Comparison of ENCODE assay signal across 18 mouse cellular contexts in genomic region chr16:10330586-10331495, GRCm38 (mm10). TPM values are rescaled to one million over a fixed set of nuclear protein-coding genes. Genes with fewer than 3 reads are reported as not detected.
DNase-seq lines count a peak whose midpoint lies in the region; ATAC-seq and TF ChIP-seq lines count a peak whose summit lies in the region.
"Had no signal": no experiment of that assay in that cellular context is flagged by ENCODE, and none has a peak within 500 bp of the region (broad histone marks: within the 10 kb centered on the region; RNA-seq: fewer than 3 reads in every experiment).

No protein-coding gene starts in this region.

- H3K27ac ChIP-seq in kidney, embryonic 15.5 days: no peak overlapping the region
- H3K27ac ChIP-seq in kidney, adult 2 months (ENCODE audit: insufficient read depth, low read depth, low read length): no peak overlapping the region
- H3K27ac ChIP-seq in stomach, embryonic 15.5 days: peak overlapping the region; percentile 59; the same call in 1 of the 2 replicates
- H3K27ac ChIP-seq: left cerebral cortex, adult 2 months; limb, embryonic 13.5 days; lung, embryonic 15.5 days; midbrain, embryonic 12.5 days had no signal

- peak; percentile 40; the same call in 1 of the 2 replicates for ATAC-seq in kidney, embryonic 15.5 days (replicated peaks; ENCODE audit: low FRiP score)
- ATAC-seq in stomach, embryonic 15.5 days (ENCODE audit: insufficient read depth, low FRiP score, low read depth): no peak
- ATAC-seq: forebrain, postnatal 0 days had no signal

- no peaks in the 10 kb centered on the region for H3K9me3 ChIP-seq in kidney, embryonic 15.5 days (replicated peaks)
- H3K9me3 ChIP-seq in stomach, embryonic 15.5 days: no peaks in the 10 kb centered on the region
- H3K9me3 ChIP-seq: G1E; limb, embryonic 13.5 days; lung, embryonic 15.5 days; midbrain, embryonic 12.5 days had no signal

- DNase-seq in kidney, adult 2 months: no peak
- DNase-seq in 3134 (ENCODE audit: extremely low read depth, insufficient read length, low spot score): peak; percentile 47
- peak; percentile 68 for DNase-seq in gonadal fat pad, adult 2 months (ENCODE audit: low read depth)
- no peak for DNase-seq in testis, postnatal 14 days (ENCODE audit: low spot score)
- DNase-seq in adrenal gland, postnatal 10 days: no peak
- DNase-seq in neural tube, embryonic 10.5 days (ENCODE audit: extremely low spot score, low spot score): no peak
- DNase-seq: forebrain, postnatal 0 days; gastrocnemius, postnatal 10 days; heart, postnatal 36 days; right cerebral cortex, postnatal 25 days had no signal

- no peak for TF ChIP-seq POLR2A in kidney, adult 2 months (IDR thresholded peaks at IDR 0.05; ENCODE audit: low read depth, low read length)

- no peaks in the 10 kb centered on the region for H3K27me3 ChIP-seq in kidney, embryonic 15.5 days
- no peaks in the 10 kb centered on the region for H3K27me3 ChIP-seq in kidney, adult 2 months (replicated peaks; ENCODE audit: control insufficient read depth, insufficient read depth, low read length)
- no peaks in the 10 kb centered on the region for H3K27me3 ChIP-seq in stomach, embryonic 15.5 days (replicated peaks)
- H3K27me3 ChIP-seq: limb, embryonic 13.5 days; lung, embryonic 15.5 days; midbrain, embryonic 12.5 days had no signal

- H3K4me1 ChIP-seq in kidney, embryonic 15.5 days: peaks cover 25% of the 10 kb centered on the region
- peaks cover 5% of the 10 kb centered on the region; the same call in 1 of the 2 replicates for H3K4me1 ChIP-seq in kidney, adult 2 months (ENCODE audit: control insufficient read depth, insufficient read depth, low read length)
- no peaks in the 10 kb centered on the region for H3K4me1 ChIP-seq in stomach, embryonic 15.5 days
- H3K4me1 ChIP-seq: midbrain, embryonic 12.5 days had no signal

- no peak overlapping the region for H3K4me2 ChIP-seq in kidney, embryonic 15.5 days
- no peak overlapping the region for H3K4me2 ChIP-seq in stomach, embryonic 15.5 days
- H3K4me2 ChIP-seq: heart, embryonic 11.5 days; limb, embryonic 13.5 days; lung, embryonic 15.5 days; midbrain, embryonic 12.5 days had no signal

- no peak overlapping the region for H3K9ac ChIP-seq in kidney, embryonic 15.5 days
- H3K9ac ChIP-seq in stomach, embryonic 15.5 days: no peak overlapping the region
- H3K9ac ChIP-seq: forebrain, postnatal 0 days; limb, embryonic 13.5 days; lung, embryonic 15.5 days; midbrain, embryonic 12.5 days had no signal

- no peaks in the 10 kb centered on the region for H3K36me3 ChIP-seq in kidney, embryonic 15.5 days
- no peaks in the 10 kb centered on the region for H3K36me3 ChIP-seq in kidney, adult 2 months (ENCODE audit: control insufficient read depth, insufficient read depth, low read length)
- H3K36me3 ChIP-seq in stomach, embryonic 15.5 days: no peaks in the 10 kb centered on the region
- H3K36me3 ChIP-seq: G1E; limb, embryonic 13.5 days; lung, embryonic 15.5 days; midbrain, embryonic 12.5 days had no signal

- WGBS in kidney, embryonic 15.5 days: 58% methylated on average over 12 of the region's 12 CpGs
- WGBS in kidney, adult 2 months: 60% methylated on average over 12 of the region's 12 CpGs
- 66% methylated on average over 12 of the region's 12 CpGs for WGBS in stomach, embryonic 15.5 days

- no peak for TF ChIP-seq CTCF in kidney, adult 2 months (conservative IDR thresholded peaks at IDR 0.05; ENCODE audit: insufficient read depth, insufficient read length, low read depth, low read length)

- no peak overlapping the region for H3K4me3 ChIP-seq in kidney, embryonic 15.5 days (replicated peaks)
- H3K4me3 ChIP-seq in kidney, adult 2 months (ENCODE audit: insufficient read depth, low read depth, low read length): no peak overlapping the region
- no peak overlapping the region for H3K4me3 ChIP-seq in stomach, embryonic 15.5 days (replicated peaks)
- H3K4me3 ChIP-seq: left cerebral cortex, adult 2 months; limb, embryonic 13.5 days; lung, embryonic 15.5 days; midbrain, embryonic 12.5 days had no signal

RNA-seq across cellular contexts. Expression of gene Emp2, which starts 17.1 kb away (rescaled TPM):
- 18.5 and 19.6 TPM in 2 replicates for polyA plus RNA-seq in kidney, embryonic 15.5 days (2015; fragmentation: Nextera tagmentation; extraction: Ambion mirVana)
- 22.3 and 23.3 TPM in 2 replicates for polyA plus RNA-seq in kidney, adult 2 months (2012; rRNA removed)
- 36.4 and 39.8 TPM in 2 replicates for polyA plus RNA-seq in gonadal fat pad, adult 2 months (2012; rRNA removed)
- polyA plus RNA-seq in stomach, embryonic 15.5 days (2015; fragmentation: Nextera tagmentation; extraction: Ambion mirVana): 35.2 and 48.4 TPM in 2 replicates
- total RNA-seq in adrenal gland, postnatal 10 days (2021): 10 to 100 TPM in 1 of 2 experiments, 1 to 10 TPM in 1; 9.8 to 11.6 TPM
- polyA plus RNA-seq: G1E had no signal

Comparison
In these comparisons a context has a peak if more than half of its experiments do, and no peak if none do; other contexts are left out.
1. DNase-seq: peak in 3134 (single experiment) and gonadal fat pad, adult 2 months (single experiment); none in kidney, adult 2 months (single experiment), testis, postnatal 14 days (single experiment), adrenal gland, postnatal 10 days (single experiment) and neural tube, embryonic 10.5 days (single experiment).